In genomic region chr8:111299363-111299820, GRCm38 (mm10) we compare ENCODE assay signal across 8 mouse cellular contexts. TPM values are rescaled to one million over a fixed set of nuclear protein-coding genes. Genes with fewer than 3 reads are reported as not detected.
DNase-seq lines count a peak whose midpoint lies in the region; ATAC-seq and TF ChIP-seq lines count a peak whose summit lies in the region.

No protein-coding gene starts in this region.

- 0 out of 2 replicates have a peak, but pooled peaks cover 10% of the 10 kb centered on the region for H3K4me1 ChIP-seq in embryonic facial prominence, embryonic 14.5 days (ENCODE audit: control insufficient read depth, insufficient read depth, low read length)
- peaks cover 26% of the 10 kb centered on the region for H3K4me1 ChIP-seq in heart, embryonic 13.5 days
- H3K4me1 ChIP-seq in kidney, postnatal 0 days (replicated peaks; ENCODE audit: insufficient read depth, low read length) = no peaks in the 10 kb centered on the region
- peaks cover 39% of the 10 kb centered on the region for H3K4me1 ChIP-seq in liver, embryonic 15.5 days (replicated peaks)
- no peaks in the 10 kb centered on the region for H3K4me1 ChIP-seq in stomach, postnatal 0 days (replicated peaks; ENCODE audit: control insufficient read depth, insufficient read depth)

- H3K9ac ChIP-seq in embryonic facial prominence, embryonic 14.5 days (ENCODE audit: low read depth, low read length) = peak overlapping the region; percentile 91
- peak overlapping the region; percentile 94 for H3K9ac ChIP-seq in heart, embryonic 13.5 days
- H3K9ac ChIP-seq in kidney, postnatal 0 days (ENCODE audit: low read depth, low read length) = peak overlapping the region; percentile 89
- H3K9ac ChIP-seq in liver, embryonic 15.5 days = peak overlapping the region; percentile 98
- H3K9ac ChIP-seq in stomach, postnatal 0 days (ENCODE audit: low read length) = peak overlapping the region; percentile 90

- H3K79me3 ChIP-seq in C2C12 (ENCODE audit: low read depth) = peaks cover 45% of the 10 kb centered on the region

- H3K9me3 ChIP-seq in embryonic facial prominence, embryonic 14.5 days (ENCODE audit: control insufficient read depth, low read length) = no peaks in the 10 kb centered on the region
- no peaks in the 10 kb centered on the region for H3K9me3 ChIP-seq in heart, embryonic 13.5 days
- H3K9me3 ChIP-seq in kidney, postnatal 0 days (replicated peaks; ENCODE audit: low read length) = no peaks in the 10 kb centered on the region
- no peaks in the 10 kb centered on the region for H3K9me3 ChIP-seq in liver, embryonic 15.5 days (replicated peaks)
- H3K9me3 ChIP-seq in stomach, postnatal 0 days (ENCODE audit: control insufficient read depth, low read length) = no peaks in the 10 kb centered on the region

- peak overlapping the region; percentile 91 for H3K4me3 ChIP-seq in C2C12 (ENCODE audit: insufficient read depth, poor library complexity, severe bottlenecking)
- H3K4me3 ChIP-seq in embryonic facial prominence, embryonic 14.5 days (ENCODE audit: low read depth, low read length) = peak overlapping the region; percentile 97
- peak overlapping the region; percentile 69 for H3K4me3 ChIP-seq in heart, embryonic 13.5 days
- H3K4me3 ChIP-seq in kidney, postnatal 0 days (replicated peaks; ENCODE audit: low read depth, low read length) = peak overlapping the region; percentile 93
- H3K4me3 ChIP-seq in liver, embryonic 15.5 days (replicated peaks) = peak overlapping the region; percentile 95
- peak overlapping the region; percentile 93 for H3K4me3 ChIP-seq in stomach, postnatal 0 days (ENCODE audit: low read depth, low read length)

- no peaks in the 10 kb centered on the region for H3K27me3 ChIP-seq in C2C12 (ENCODE audit: control insufficient read depth, insufficient read depth, insufficient read length)
- H3K27me3 ChIP-seq in embryonic facial prominence, embryonic 14.5 days (replicated peaks; ENCODE audit: control insufficient read depth, insufficient read depth, low read length) = no peaks in the 10 kb centered on the region
- H3K27me3 ChIP-seq in heart, embryonic 13.5 days (replicated peaks) = no peaks in the 10 kb centered on the region
- no peaks in the 10 kb centered on the region for H3K27me3 ChIP-seq in kidney, postnatal 0 days (ENCODE audit: insufficient read depth, low read length)
- no peaks in the 10 kb centered on the region for H3K27me3 ChIP-seq in liver, embryonic 15.5 days
- no peaks in the 10 kb centered on the region for H3K27me3 ChIP-seq in stomach, postnatal 0 days (ENCODE audit: control insufficient read depth, insufficient read depth, low read length)

- peak; percentile 73 for DNase-seq in adrenal gland, postnatal 10 days
- peak; percentile 42 for DNase-seq in embryonic facial prominence, embryonic 14.5 days (ENCODE audit: low spot score)
- peak; percentile 52 for DNase-seq in kidney, postnatal 0 days (ENCODE audit: low spot score)
- peak; percentile 74 for DNase-seq in neural tube, embryonic 10.5 days (ENCODE audit: extremely low spot score, low spot score)
- DNase-seq in stomach, postnatal 0 days (ENCODE audit: low spot score) = peak; percentile 66

- no peak for ATAC-seq in embryonic facial prominence, embryonic 14.5 days (ENCODE audit: low read depth)
- 0 out of 2 replicates have a peak, but pooled peaks have one; percentile 5 for ATAC-seq in heart, embryonic 13.5 days (ENCODE audit: extremely low read depth, insufficient number of reproducible peaks, low FRiP score, low TSS enrichment)
- no peak for ATAC-seq in kidney, postnatal 0 days (replicated peaks; ENCODE audit: low FRiP score, low read depth)
- peak; percentile 42 for ATAC-seq in liver, embryonic 15.5 days (ENCODE audit: insufficient read depth)
- peak; percentile 8; the same call in 1 of the 2 replicates for ATAC-seq in stomach, postnatal 0 days (ENCODE audit: low FRiP score, low TSS enrichment)

- peak overlapping the region; percentile 67 for H3K4me2 ChIP-seq in embryonic facial prominence, embryonic 14.5 days (ENCODE audit: low read depth, low read length)
- peak overlapping the region; percentile 75 for H3K4me2 ChIP-seq in heart, embryonic 13.5 days
- H3K4me2 ChIP-seq in kidney, postnatal 0 days (ENCODE audit: low read length) = peak overlapping the region; percentile 68
- H3K4me2 ChIP-seq in liver, embryonic 15.5 days = peak overlapping the region; percentile 67
- H3K4me2 ChIP-seq in stomach, postnatal 0 days (replicated peaks; ENCODE audit: low read depth) = peak overlapping the region; percentile 68

- H3K27ac ChIP-seq in embryonic facial prominence, embryonic 14.5 days (replicated peaks; ENCODE audit: low read depth, low read length) = peak overlapping the region; percentile 83
- peak overlapping the region; percentile 90 for H3K27ac ChIP-seq in heart, embryonic 13.5 days (replicated peaks)
- H3K27ac ChIP-seq in kidney, postnatal 0 days = peak overlapping the region; percentile 93
- peak overlapping the region; percentile 92 for H3K27ac ChIP-seq in liver, embryonic 15.5 days (replicated peaks)
- H3K27ac ChIP-seq in stomach, postnatal 0 days (replicated peaks) = peak overlapping the region; percentile 87

- peak overlapping the region; percentile 75 for H3ac ChIP-seq in C2C12 (ENCODE audit: control insufficient read depth, insufficient read length, low read depth)

- H3K36me3 ChIP-seq in C2C12 (ENCODE audit: control insufficient read depth, insufficient read depth) = peaks cover 20% of the 10 kb centered on the region
- peaks cover 25% of the 10 kb centered on the region for H3K36me3 ChIP-seq in embryonic facial prominence, embryonic 14.5 days (ENCODE audit: control insufficient read depth, insufficient read depth, low read length)
- H3K36me3 ChIP-seq in heart, embryonic 13.5 days = peaks cover 25% of the 10 kb centered on the region
- peaks cover 16% of the 10 kb centered on the region; the same call in 1 of the 2 replicates for H3K36me3 ChIP-seq in kidney, postnatal 0 days (ENCODE audit: insufficient read depth, low read length)
- peaks cover 26% of the 10 kb centered on the region for H3K36me3 ChIP-seq in liver, embryonic 15.5 days (replicated peaks)
- no peaks in the 10 kb centered on the region for H3K36me3 ChIP-seq in stomach, postnatal 0 days (ENCODE audit: control insufficient read depth, insufficient read depth, low read length)

- TF ChIP-seq CTCF in C2C12 (IDR thresholded peaks at IDR 0.05; ENCODE audit: control insufficient read depth, insufficient read depth, insufficient read length) = no peak
- no peak for TF ChIP-seq CTCF in kidney, postnatal 0 days (IDR thresholded peaks at IDR 0.05; ENCODE audit: low read depth)
- TF ChIP-seq CTCF in stomach, postnatal 0 days (IDR thresholded peaks at IDR 0.05; ENCODE audit: low read depth) = no peak

- TF ChIP-seq EP300 in stomach, postnatal 0 days (optimal IDR thresholded peaks at IDR 0.05) = no peak

- WGBS in embryonic facial prominence, embryonic 14.5 days = 0% methylated on average over 28 of the region's 28 CpGs
- under 1% methylated on average over 28 of the region's 28 CpGs for WGBS in heart, embryonic 13.5 days
- WGBS in kidney, postnatal 0 days = under 1% methylated on average over 28 of the region's 28 CpGs
- under 1% methylated on average over 28 of the region's 28 CpGs for WGBS in liver, embryonic 15.5 days (ENCODE audit: insufficient replicate concordance)
- WGBS in stomach, postnatal 0 days = 0% methylated on average over 26 of the region's 28 CpGs

- H3K79me2 ChIP-seq in C2C12 (ENCODE audit: control insufficient read depth, insufficient read depth) = peaks cover 56% of the 10 kb centered on the region

TF ChIP-seq in C2C12, 6 proteins besides CTCF, POLR2A, EP300 and RAD21:
- no peak for TF ChIP-seq FOSL1 (IDR thresholded peaks at IDR 0.05; ENCODE audit: insufficient read depth, low read length, poor library complexity, severe bottlenecking)
- no peak for TF ChIP-seq MAX (IDR thresholded peaks at IDR 0.05)
- no peak for TF ChIP-seq MYOD1 (IDR thresholded peaks at IDR 0.05; ENCODE audit: control insufficient read depth, insufficient read length, low read depth)
- no peak for TF ChIP-seq MYOG (IDR thresholded peaks at IDR 0.05; ENCODE audit: control insufficient read depth, extremely low read depth, insufficient read length)
- TF ChIP-seq CEBPB (IDR thresholded peaks at IDR 0.05; ENCODE audit: low read depth) = no peak
- TF ChIP-seq USF1 (IDR thresholded peaks at IDR 0.05; ENCODE audit: low read depth) = no peak

RNA-seq across cellular contexts. Expression of gene Rfwd3, which starts 0.6 kb away (rescaled TPM):
- polyA plus RNA-seq in C2C12 (2012; fragmentation: generic; extraction: Trizol) = 28.8 TPM
- total RNA-seq in adrenal gland, postnatal 10 days (2021) = 10 to 100 TPM; 38.5 to 53.0 TPM
- polyA plus RNA-seq in embryonic facial prominence, embryonic 14.5 days (2014; fragmentation: Nextera tagmentation; extraction: Ambion mirVana) = 42.1 and 46.9 TPM in 2 replicates
- polyA plus RNA-seq in heart, embryonic 13.5 days (2015; fragmentation: Nextera tagmentation; extraction: Ambion mirVana) = 34.6 and 36.1 TPM in 2 replicates
- polyA plus RNA-seq in kidney, postnatal 0 days (2015; fragmentation: Nextera tagmentation; extraction: Ambion mirVana) = 24.7 and 30.9 TPM in 2 replicates
- polyA plus RNA-seq in liver, embryonic 15.5 days (2015; fragmentation: Nextera tagmentation; extraction: Ambion mirVana) = 44.9 and 46.4 TPM in 2 replicates
- 12.0 and 12.5 TPM in 2 replicates for polyA plus RNA-seq in stomach, postnatal 0 days (2015; fragmentation: Nextera tagmentation; extraction: Ambion mirVana)

RNA-seq across cellular contexts. Expression of gene Mlkl, which starts 38.6 kb away (rescaled TPM):
- 20.1 TPM for polyA plus RNA-seq in C2C12 (2012; fragmentation: generic; extraction: Trizol)
- 10 to 100 TPM; 10.5 to 11.1 TPM for total RNA-seq in adrenal gland, postnatal 10 days (2021)
- polyA plus RNA-seq in embryonic facial prominence, embryonic 14.5 days (2014; fragmentation: Nextera tagmentation; extraction: Ambion mirVana) = 1.2 and 2.5 TPM in 2 replicates
- 2.8 TPM in 2 replicates for polyA plus RNA-seq in heart, embryonic 13.5 days (2015; fragmentation: Nextera tagmentation; extraction: Ambion mirVana)
- 2.5 and 3.1 TPM in 2 replicates for polyA plus RNA-seq in kidney, postnatal 0 days (2015; fragmentation: Nextera tagmentation; extraction: Ambion mirVana)
- polyA plus RNA-seq in liver, embryonic 15.5 days (2015; fragmentation: Nextera tagmentation; extraction: Ambion mirVana) = 3.3 and 3.7 TPM in 2 replicates
- 4.4 and 4.8 TPM in 2 replicates for polyA plus RNA-seq in stomach, postnatal 0 days (2015; fragmentation: Nextera tagmentation; extraction: Ambion mirVana)

RNA-seq across cellular contexts. Expression of gene Glg1, which starts 40.4 kb away (rescaled TPM):
- 30.0 TPM for polyA plus RNA-seq in C2C12 (2012; fragmentation: generic; extraction: Trizol)
- 10 to 100 TPM; 79.4 to 92.1 TPM for total RNA-seq in adrenal gland, postnatal 10 days (2021)
- polyA plus RNA-seq in embryonic facial prominence, embryonic 14.5 days (2014; fragmentation: Nextera tagmentation; extraction: Ambion mirVana) = 103 and 104 TPM in 2 replicates
- polyA plus RNA-seq in heart, embryonic 13.5 days (2015; fragmentation: Nextera tagmentation; extraction: Ambion mirVana) = 56.6 and 61.5 TPM in 2 replicates
- polyA plus RNA-seq in kidney, postnatal 0 days (2015; fragmentation: Nextera tagmentation; extraction: Ambion mirVana) = 63.0 and 66.1 TPM in 2 replicates
- polyA plus RNA-seq in liver, embryonic 15.5 days (2015; fragmentation: Nextera tagmentation; extraction: Ambion mirVana) = 14.1 and 14.5 TPM in 2 replicates
- polyA plus RNA-seq in stomach, postnatal 0 days (2015; fragmentation: Nextera tagmentation; extraction: Ambion mirVana) = 25.1 and 27.3 TPM in 2 replicates

Comparison
In these comparisons a context has a peak if more than half of its experiments do, and no peak if none do; other contexts are left out.
1. ATAC-seq: peak in heart, embryonic 13.5 days (single experiment), liver, embryonic 15.5 days (single experiment) and stomach, postnatal 0 days (single experiment); none in embryonic facial prominence, embryonic 14.5 days (single experiment) and kidney, postnatal 0 days (single experiment).
2. Peak in every context shown above with its lines, with median percentiles within 50 percentile points of each other: H3K4me3 ChIP-seq, DNase-seq, H3K27ac ChIP-seq, H3K4me2 ChIP-seq and H3K9ac ChIP-seq.